Mouse (Mus musculus): ENCODE measurements at regions not wholly inside any gene's neighbourhood (a gene's known extent, or its start where the extent isn't known, plus 50 kb on each side); places are given as distances from the start of the nearest gene placed in this dataset.

DNA sequence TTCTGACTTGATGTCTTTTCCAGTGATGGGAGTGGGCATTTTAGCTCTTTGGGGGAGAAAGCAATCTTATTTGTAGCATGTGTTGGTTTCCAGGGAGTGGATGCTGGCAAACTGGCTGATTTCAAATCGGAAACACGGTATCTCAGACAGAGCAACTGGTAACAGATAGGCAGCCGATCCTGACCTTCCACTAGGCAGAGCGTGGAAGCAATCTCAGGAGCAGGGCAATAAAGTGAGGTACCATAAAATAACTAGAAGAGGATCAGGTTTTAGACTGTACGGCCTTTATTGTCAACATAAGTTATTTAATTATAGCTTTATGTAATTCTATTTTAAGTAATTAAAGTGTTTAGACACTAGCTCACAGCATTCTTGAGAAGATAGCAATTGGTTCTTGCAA lies 390.0 kb downstream of the Plk2 start:
- no peaks in the 10 kb centered on the region for H3K4me1 ChIP-seq (ENCODE audit: control insufficient read depth in 1 of 2, insufficient read depth in 2 of 2, low read length in 2 of 2)
- TF ChIP-seq TBP (IDR thresholded peaks at IDR 0.05; ENCODE audit: low read depth, low read length) = no peak
- no peak for TF ChIP-seq E2F4 (IDR thresholded peaks at IDR 0.05; ENCODE audit: borderline replicate concordance, low read depth, low read length)
- TF ChIP-seq ZMIZ1 (IDR thresholded peaks at IDR 0.05; ENCODE audit: low read depth, low read length) = no peak
- TF ChIP-seq SMC3 (IDR thresholded peaks at IDR 0.05; ENCODE audit: low read depth, low read length) = no peak
- no peak overlapping the region for H3K9ac ChIP-seq (ENCODE audit: control insufficient read depth, low read depth, low read length, poor library complexity, severe bottlenecking)
- H3K79me2 ChIP-seq (ENCODE audit: control insufficient read depth, insufficient read depth, low read length, poor library complexity) = no peaks in the 10 kb centered on the region
- H3K27me3 ChIP-seq (ENCODE audit: control insufficient read depth in 1 of 2, insufficient read depth in 2 of 2, low read length in 2 of 2) = no peaks in the 10 kb centered on the region
- no peak for DNase-seq (ENCODE audit: low read depth, low spot score)
- H3K27ac ChIP-seq (ENCODE audit: control insufficient read depth, low read depth, low read length) = no peak overlapping the region
- H3K36me3 ChIP-seq (ENCODE audit: control insufficient read depth in 1 of 2, insufficient read depth in 2 of 2, low read length in 2 of 2) = no peaks in the 10 kb centered on the region
- H3K4me3 ChIP-seq (ENCODE audit: control insufficient read depth in 1 of 2, insufficient read depth in 1 of 2, low read depth in 2 of 2, low read length in 2 of 2) = no peak overlapping the region
- no peaks in the 10 kb centered on the region for H3K9me3 ChIP-seq (replicated peaks; ENCODE audit: insufficient read depth, low read length)

DNA sequence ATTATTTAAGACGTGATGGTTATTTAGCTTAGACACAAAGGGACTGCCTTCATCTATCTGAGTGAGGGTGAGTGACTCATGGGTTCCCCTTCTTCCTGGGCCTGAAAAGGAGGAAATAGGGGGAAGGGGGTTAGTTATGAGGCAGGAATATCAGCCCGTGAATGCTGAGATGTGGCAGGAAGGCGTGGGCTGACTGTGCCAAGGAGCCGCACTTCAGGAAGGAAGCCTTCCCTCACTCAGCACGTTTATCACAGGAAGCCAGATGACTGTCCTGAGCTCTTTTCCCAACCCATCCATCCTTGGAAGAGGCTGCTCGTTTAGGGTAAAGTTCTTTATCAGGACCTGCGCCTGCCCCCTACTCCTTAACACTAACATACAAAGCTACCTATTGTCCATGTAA lies 403.5 kb downstream of the Plk2 start:
- Histone ChIP-seq H3K9ac (ENCODE audit: control insufficient read depth, low read depth, low read length, poor library complexity, severe bottlenecking) (no peak overlapping the region), H3K27me3 (ENCODE audit: control insufficient read depth in 1 of 2, insufficient read depth in 2 of 2, low read length in 2 of 2) (no peaks in the 10 kb centered on the region), H3K4me3 (ENCODE audit: control insufficient read depth in 1 of 2, insufficient read depth in 1 of 2, low read depth in 2 of 2, low read length in 2 of 2) (no peak overlapping the region), H3K27ac (ENCODE audit: control insufficient read depth, low read depth, low read length) (no peak overlapping the region), H3K4me1 (ENCODE audit: control insufficient read depth in 1 of 2, insufficient read depth in 2 of 2, low read length in 2 of 2) (no peaks in the 10 kb centered on the region), H3K36me3 (ENCODE audit: control insufficient read depth in 1 of 2, insufficient read depth in 2 of 2, low read length in 2 of 2) (no peaks in the 10 kb centered on the region), H3K79me2 (ENCODE audit: control insufficient read depth, insufficient read depth, low read length, poor library complexity) (no peaks in the 10 kb centered on the region), H3K9me3 (replicated peaks; ENCODE audit: insufficient read depth, low read length) (no peaks in the 10 kb centered on the region)
- no peak for DNase-seq (ENCODE audit: low read depth, low spot score)
- TF ChIP-seq MXI1 (IDR thresholded peaks at IDR 0.05; ENCODE audit: low read depth, low read length) (no peak), ZNF384 (IDR thresholded peaks at IDR 0.05; ENCODE audit: low read depth, low read length) (no peak)

DNA sequence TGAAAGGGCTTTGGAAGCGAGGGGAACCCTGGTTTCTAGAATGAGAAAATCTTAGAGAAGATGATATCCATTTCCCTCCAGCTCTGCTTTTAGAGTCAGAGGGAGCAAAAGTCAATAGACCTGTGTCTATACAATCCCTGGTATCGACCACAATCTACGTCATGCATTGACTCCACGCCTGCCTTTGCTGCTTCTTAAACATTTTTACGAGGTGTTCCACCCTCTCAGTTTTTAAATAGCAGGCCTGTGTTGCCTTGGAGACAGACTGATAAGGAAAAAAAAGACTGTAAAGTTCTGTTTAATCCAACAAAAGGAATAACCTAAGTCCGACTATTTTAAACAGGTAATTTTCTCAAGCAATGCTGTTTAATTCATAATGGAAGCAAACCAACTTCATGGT lies 408.0 kb downstream of the Plk2 start:
- Histone ChIP-seq H3K9me3 (replicated peaks; ENCODE audit: insufficient read depth, low read length) (no peaks in the 10 kb centered on the region), H3K36me3 (ENCODE audit: control insufficient read depth in 1 of 2, insufficient read depth in 2 of 2, low read length in 2 of 2) (no peaks in the 10 kb centered on the region), H3K4me1 (ENCODE audit: control insufficient read depth in 1 of 2, insufficient read depth in 2 of 2, low read length in 2 of 2) (no peaks in the 10 kb centered on the region), H3K4me3 (ENCODE audit: control insufficient read depth in 1 of 2, insufficient read depth in 1 of 2, low read depth in 2 of 2, low read length in 2 of 2) (no peak overlapping the region), H3K79me2 (ENCODE audit: control insufficient read depth, insufficient read depth, low read length, poor library complexity) (no peaks in the 10 kb centered on the region), H3K27me3 (ENCODE audit: control insufficient read depth in 1 of 2, insufficient read depth in 2 of 2, low read length in 2 of 2) (no peaks in the 10 kb centered on the region), H3K9ac (ENCODE audit: control insufficient read depth, low read depth, low read length, poor library complexity, severe bottlenecking) (no peak overlapping the region), H3K27ac (ENCODE audit: control insufficient read depth, low read depth, low read length) (no peak overlapping the region)
- DNase-seq (ENCODE audit: low read depth, low spot score) = no peak
- no peak for TF ChIP-seq SMC3 (IDR thresholded peaks at IDR 0.05; ENCODE audit: low read depth, low read length)
- no peak for TF ChIP-seq ZMIZ1 (IDR thresholded peaks at IDR 0.05; ENCODE audit: low read depth, low read length)
- no peak for TF ChIP-seq RAD21 (IDR thresholded peaks at IDR 0.05; ENCODE audit: low read depth, low read length)
- no peak for TF ChIP-seq CHD1 (IDR thresholded peaks at IDR 0.05; ENCODE audit: low read depth, low read length)
- no peak for TF ChIP-seq TAL1 (IDR thresholded peaks at IDR 0.05; ENCODE audit: low read length)
- no peak for TF ChIP-seq TCF12 (IDR thresholded peaks at IDR 0.05; ENCODE audit: low read depth, low read length)
- no peak for TF ChIP-seq NELFE (IDR thresholded peaks at IDR 0.05; ENCODE audit: low read depth, low read length)
- no peak for TF ChIP-seq UBTF (IDR thresholded peaks at IDR 0.05; ENCODE audit: borderline replicate concordance, insufficient read depth, low read depth, low read length)
- no peak for TF ChIP-seq CTCF (IDR thresholded peaks at IDR 0.05 in 2 of 3, conservative IDR thresholded peaks at IDR 0.05 in 1 of 3; ENCODE audit: control insufficient read depth in 1 of 3, insufficient read depth in 1 of 3, low read depth in 2 of 3, low read length in 3 of 3, poor library complexity in 1 of 3, severe bottlenecking in 1 of 3)
- TF ChIP-seq MAX (IDR thresholded peaks at IDR 0.05; ENCODE audit: low read length) = no peak
- no peak for TF ChIP-seq HCFC1 (IDR thresholded peaks at IDR 0.05; ENCODE audit: low read depth, low read length)
- TF ChIP-seq GATA1 (IDR thresholded peaks at IDR 0.05; ENCODE audit: low read depth, low read length) = no peak
